Mouse (Mus musculus) lung, adult 2 months (tissue): ENCODE data around the gene Olfr967. TPM values are rescaled to one million over a fixed set of nuclear protein-coding genes. Genes with fewer than 3 reads are reported as not detected.
"Not testable (repeated sequence)": the region's sequence is repeated elsewhere in the genome, so short reads cannot be mapped to it uniquely, and the experiment has no call there.

ENCODE experiments used
- DNase-seq: peaks from one replicate; pipeline ENCODE4 v3.0.0; 2022
- H3K4me1 ChIP-seq: fragments of 200-500 bp; 2 replicates; pipeline ENCODE4 v1.6.1; 2011; ENCODE audit warnings: low read length; ENCODE audit not compliant: control insufficient read depth, insufficient read depth
- H3K4me3 ChIP-seq: fragments of 200-500 bp; replicated peaks from 2 replicates; pipeline ENCODE3; 2011; ENCODE audit warnings: low read depth, mild to moderate bottlenecking, control low read depth, low read length; ENCODE audit errors: extremely low read depth
- CTCF ChIP-seq: fragments of 200-500 bp; IDR thresholded peaks from 2 replicates; pipeline ENCODE4 v1.5.1; 2011; ENCODE audit warnings: mild to moderate bottlenecking, low read length, control low read depth; ENCODE audit not compliant: insufficient read depth
- POLR2A ChIP-seq: fragments of 200-500 bp; IDR thresholded peaks from 2 replicates; pipeline ENCODE4 v1.6.1; 2011; ENCODE audit warnings: low read depth, mild to moderate bottlenecking, control low read depth, low read length, borderline replicate concordance; ENCODE audit errors: extremely low read depth
- WGBS: fragments of 180-500 bp; shearing (Covaris S2); methylation state at CpG from one replicate; pipeline ENCODE4 v1.1.7; 2018; 5-methylcytosine and 5-hydroxymethylcytosine counted together
- polyA plus RNA-seq: library from polyadenylated mRNA; depleted of rRNA; stranded (reverse); fragments of >200 nt; gene quantifications from 2 replicates; pipeline ENCODE4 v1.2.3, GENCODE M21; 2012; rRNA removed

Olfr967 gene
- not detected in 2 replicates for polyA plus RNA-seq

DNA sequence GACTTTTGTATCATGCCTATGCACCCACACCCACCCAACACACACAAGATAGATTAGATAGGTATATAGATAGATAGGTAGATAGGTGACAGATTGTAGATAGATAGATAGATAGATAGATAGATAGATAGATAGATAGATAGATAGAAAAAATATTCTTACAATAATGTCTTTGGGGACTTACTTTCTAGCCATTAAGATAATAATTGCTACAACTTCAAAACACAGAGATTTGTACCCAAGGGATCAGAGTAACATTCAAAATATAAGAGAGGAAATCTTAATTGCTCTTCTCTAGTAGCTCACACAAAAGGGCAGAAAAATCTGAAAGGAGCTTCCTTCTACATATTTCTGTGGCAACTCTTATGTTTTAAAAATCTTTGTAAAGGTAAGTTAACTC lies at the start of gene Olfr967:
Olfr967 (plus strand) TSS at position 301 of the 400 bp plus-strand sequence.
- DNase-seq = no peak

GRCm38 (mm10) chr9:39701123-39701522 lies 44.9 kb upstream of the Olfr967 start:
- not testable (repeated sequence) for H3K4me3 ChIP-seq, DNase-seq, H3K4me1 ChIP-seq
- WGBS = 78% methylated on average over 8 of the region's 8 CpGs

More for the DNA sequence above, at the start of gene Olfr967:
- no peak within 1 kb of the TSS for H3K4me3 ChIP-seq
- no peaks in the 10 kb centered on the region for H3K4me1 ChIP-seq
- TF ChIP-seq POLR2A = no peak
- no peak for TF ChIP-seq CTCF

- no peaks in the 10 kb centered on the region for H3K4me1 ChIP-seq
- no peak within 1 kb of the TSS for H3K4me3 ChIP-seq
- TF ChIP-seq CTCF (no peak), POLR2A (no peak)
- DNase-seq = no peak
These were observed 39.0 kb upstream of the Olfr967 start, which contains the start of gene Olfr149 for GRCm38 (mm10) chr9:39707017-39707416. TSS of gene Olfr149 (minus strand) at chr9:39707117.

- TF ChIP-seq CTCF = no peak
- no peak for TF ChIP-seq POLR2A
- no peaks in the 10 kb centered on the region for H3K4me1 ChIP-seq
- no peak overlapping the region for H3K4me3 ChIP-seq
- 40% methylated on average over 3 of the region's 3 CpGs for WGBS
- DNase-seq = no peak
These were observed 37.1 kb upstream of the Olfr967 start for GRCm38 (mm10) chr9:39708958-39709357.

DNA sequence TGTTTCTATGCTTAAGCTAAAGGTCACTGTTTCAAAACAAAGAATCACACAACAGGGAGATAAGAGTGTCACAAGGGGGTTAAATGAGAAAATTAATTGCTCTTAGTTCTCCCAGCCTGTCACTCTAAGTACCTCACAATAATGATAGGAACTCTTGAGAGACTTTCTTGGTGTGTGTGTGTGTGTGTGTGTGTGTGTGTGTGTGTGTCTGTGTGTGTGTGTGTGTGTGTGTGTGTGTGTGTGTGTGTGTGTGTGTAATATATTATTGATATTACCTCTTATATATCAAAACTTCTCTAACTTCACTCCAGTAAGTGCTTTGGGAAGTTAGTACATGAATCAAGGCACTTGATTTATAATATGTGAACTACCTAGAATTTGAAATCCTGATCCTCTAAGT lies 35.0 kb upstream of the Olfr967 start, which contains the start of gene Olfr965:
Olfr965 (plus strand) TSS at position 301 of the 400 bp plus-strand sequence.
- TF ChIP-seq POLR2A = no peak
- TF ChIP-seq CTCF = no peak
- no peak for DNase-seq
- Histone ChIP-seq H3K4me1 (no peaks in the 10 kb centered on the region), H3K4me3 (no peak within 1 kb of the TSS)

- H3K4me1 ChIP-seq = no peaks in the 10 kb centered on the region
- TF ChIP-seq CTCF (no peak), POLR2A (no peak)
- H3K4me3 ChIP-seq = no peak within 1 kb of the TSS
- no peak for DNase-seq
These were observed 15.4 kb upstream of the Olfr967 start, which contains the start of gene Olfr150 for GRCm38 (mm10) chr9:39730678-39731077. TSS of gene Olfr150 (plus strand) at chr9:39730978.

DNA sequence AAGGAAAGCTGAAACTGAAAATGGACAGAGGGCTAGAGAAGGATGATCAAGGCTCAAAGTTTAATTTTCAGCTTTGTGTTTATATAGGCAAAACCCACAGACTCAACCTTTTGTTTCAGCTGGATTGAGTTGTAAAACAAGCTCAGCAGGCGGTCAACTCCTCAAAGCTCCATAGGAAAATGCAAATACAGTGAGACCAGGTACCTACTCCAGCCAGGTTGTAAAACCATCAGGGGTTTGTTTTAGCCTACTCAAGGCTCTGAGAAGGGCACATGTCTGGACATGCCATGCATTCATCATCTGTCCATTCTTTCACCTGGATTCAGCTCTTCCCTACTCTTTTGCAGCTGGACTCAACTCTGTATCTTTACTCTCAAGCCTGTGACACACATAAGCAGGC lies 5.3 kb upstream of the Olfr967 start:
- TF ChIP-seq CTCF (no peak), POLR2A (no peak)
- WGBS = 77% methylated on average over 1 of the region's 1 CpGs
- no peak for DNase-seq
- no peaks in the 10 kb centered on the region for H3K4me1 ChIP-seq
- no peak overlapping the region for H3K4me3 ChIP-seq

DNA sequence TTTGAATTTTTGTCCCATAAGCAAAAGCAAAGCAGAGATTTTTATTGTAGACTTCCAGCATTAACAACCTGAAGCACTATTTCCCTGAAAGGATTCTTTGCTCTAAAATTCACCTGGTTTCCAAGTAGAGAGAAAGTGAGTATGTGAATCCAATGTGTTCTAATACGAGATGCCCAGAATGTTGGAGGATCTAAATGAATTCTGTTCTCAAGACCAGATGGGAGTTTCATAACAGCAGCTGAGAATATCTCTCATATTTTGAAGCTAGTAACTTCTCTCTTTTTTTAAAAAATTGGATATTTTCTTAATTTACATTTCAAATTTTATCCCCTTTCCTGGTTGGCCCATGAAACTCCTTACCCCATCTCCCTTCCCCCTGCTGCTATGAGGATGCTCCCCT lies 379 bp downstream of the Olfr967 start:
- no peak for TF ChIP-seq POLR2A
- TF ChIP-seq CTCF = no peak

DNA sequence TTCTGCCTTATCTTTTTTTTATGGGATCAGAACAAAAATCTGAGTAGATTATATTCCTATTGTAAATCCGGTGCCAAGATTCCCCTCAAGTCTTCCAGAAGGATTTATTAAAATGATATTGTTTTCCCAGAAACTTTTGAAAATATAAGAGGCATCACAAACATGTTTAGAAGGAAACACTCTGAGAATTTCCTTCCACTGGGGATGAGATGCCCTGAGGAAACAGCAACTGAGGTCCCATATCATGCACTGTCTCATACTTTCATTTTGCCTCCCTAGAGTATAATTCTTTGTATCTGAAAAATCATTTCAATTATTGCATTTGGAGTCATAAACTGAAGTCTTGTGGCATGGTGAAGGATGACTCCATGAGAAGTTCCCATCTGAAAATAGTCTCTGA lies 37.1 kb downstream of the Olfr967 start, which contains the start of gene Olfr968:
Olfr968 (minus strand) TSS at position 101 of the 400 bp plus-strand sequence.
- Histone ChIP-seq H3K4me1 (no peaks in the 10 kb centered on the region), H3K4me3 (no peak within 1 kb of the TSS)
- 72% methylated on average over 1 of the region's 1 CpGs for WGBS
- DNase-seq = no peak
- TF ChIP-seq POLR2A (no peak), CTCF (no peak)

More for the DNA sequence above, 379 bp downstream of the Olfr967 start:
- no peak for DNase-seq
- Histone ChIP-seq H3K4me1 (no peaks in the 10 kb centered on the region), H3K4me3 (no peak overlapping the region)
- WGBS = 80% methylated on average over 1 of the region's 1 CpGs

DNA sequence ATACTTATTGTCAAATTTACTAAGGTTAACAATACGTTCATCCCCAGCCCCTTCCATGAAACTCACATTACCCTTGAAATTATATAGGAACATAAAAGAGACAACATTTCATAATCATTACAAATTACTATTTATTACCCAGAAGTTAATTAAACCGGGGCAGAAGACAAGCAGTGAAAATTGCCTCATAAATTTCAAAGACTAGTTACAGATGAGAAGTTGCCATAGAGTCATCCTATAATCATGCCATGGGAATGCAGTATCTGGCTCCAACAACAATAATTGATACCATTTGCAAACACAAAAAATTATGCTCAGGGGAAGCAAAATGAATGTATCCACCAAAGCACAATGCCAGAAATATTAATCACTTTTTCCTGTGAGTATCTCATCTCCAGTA lies 44.5 kb downstream of the Olfr967 start, which contains the start of gene Olfr969:
Olfr969 (plus strand) TSS at position 388 of the 400 bp plus-strand sequence.
- no peak for DNase-seq
- TF ChIP-seq CTCF (no peak), POLR2A (no peak)
- 58% methylated on average over 2 of the region's 2 CpGs for WGBS
- H3K4me3 ChIP-seq = no peak within 1 kb of the TSS
- H3K4me1 ChIP-seq = no peaks in the 10 kb centered on the region

Other genes starting within 250 kb of the Olfr967 start
- not detected in 2 replicates for gene Olfr957, start 230.4 kb upstream of the Olfr967 start, polyA plus RNA-seq
- not detected in 2 replicates for gene Olfr958, start 192.2 kb upstream of the Olfr967 start, polyA plus RNA-seq
- gene Olfr959, start 170.7 kb upstream of the Olfr967 start, polyA plus RNA-seq = not detected in 2 replicates
- 0.25 and 0.56 TPM in 2 replicates for gene AW551984, start 141.8 kb upstream of the Olfr967 start, polyA plus RNA-seq
- gene Olfr148, start 135.6 kb upstream of the Olfr967 start, polyA plus RNA-seq = not detected in 2 replicates
- gene Olfr960, start 124.9 kb upstream of the Olfr967 start, polyA plus RNA-seq = not detected in 2 replicates
- not detected in 2 replicates for gene Olfr961, start 101.2 kb upstream of the Olfr967 start, polyA plus RNA-seq
- gene Olfr963, start 79.0 kb upstream of the Olfr967 start, polyA plus RNA-seq = not detected in 2 replicates
- not detected in 2 replicates for gene Olfr149, start 39.1 kb upstream of the Olfr967 start, polyA plus RNA-seq
- not detected in 2 replicates for gene Olfr965, start 34.9 kb upstream of the Olfr967 start, polyA plus RNA-seq
- not detected in 2 replicates for gene Olfr150, start 15.3 kb upstream of the Olfr967 start, polyA plus RNA-seq
- not detected in 2 replicates for gene Olfr968, start 37.0 kb downstream of the Olfr967 start, polyA plus RNA-seq
- gene Olfr969, start 44.7 kb downstream of the Olfr967 start, polyA plus RNA-seq = not detected in 2 replicates
- not detected in 2 replicates for gene Olfr970, start 62.6 kb downstream of the Olfr967 start, polyA plus RNA-seq
- gene Olfr971, start 90.6 kb downstream of the Olfr967 start, polyA plus RNA-seq = not detected in 2 replicates
- gene Olfr972, start 120.2 kb downstream of the Olfr967 start, polyA plus RNA-seq = not detected in 2 replicates
- gene Olfr229, start 161.1 kb downstream of the Olfr967 start, polyA plus RNA-seq = not detected in 2 replicates
- not detected in 2 replicates for gene Olfr974, start 191.3 kb downstream of the Olfr967 start, polyA plus RNA-seq
- gene Olfr975, start 205.8 kb downstream of the Olfr967 start, polyA plus RNA-seq = 0.05 TPM in 1 of 2 replicates, not detected in the other
- gene Olfr976, start 214.9 kb downstream of the Olfr967 start, polyA plus RNA-seq = not detected in 2 replicates
- not detected in 2 replicates for gene Olfr978, start 245.9 kb downstream of the Olfr967 start, polyA plus RNA-seq